Mouse (Mus musculus) telencephalon, adult 2 months (tissue): ENCODE measurements around the gene Notch1.
A peak's percentile ranks its signal among the peaks of the same experiment; 100 is the strongest.

Experiments used
- DNase-seq: peaks from one replicate; pipeline ENCODE4 v3.0.0-alpha.2; 2011; ENCODE audit warnings: low read depth, low spot score

The Notch1 gene

DNA sequence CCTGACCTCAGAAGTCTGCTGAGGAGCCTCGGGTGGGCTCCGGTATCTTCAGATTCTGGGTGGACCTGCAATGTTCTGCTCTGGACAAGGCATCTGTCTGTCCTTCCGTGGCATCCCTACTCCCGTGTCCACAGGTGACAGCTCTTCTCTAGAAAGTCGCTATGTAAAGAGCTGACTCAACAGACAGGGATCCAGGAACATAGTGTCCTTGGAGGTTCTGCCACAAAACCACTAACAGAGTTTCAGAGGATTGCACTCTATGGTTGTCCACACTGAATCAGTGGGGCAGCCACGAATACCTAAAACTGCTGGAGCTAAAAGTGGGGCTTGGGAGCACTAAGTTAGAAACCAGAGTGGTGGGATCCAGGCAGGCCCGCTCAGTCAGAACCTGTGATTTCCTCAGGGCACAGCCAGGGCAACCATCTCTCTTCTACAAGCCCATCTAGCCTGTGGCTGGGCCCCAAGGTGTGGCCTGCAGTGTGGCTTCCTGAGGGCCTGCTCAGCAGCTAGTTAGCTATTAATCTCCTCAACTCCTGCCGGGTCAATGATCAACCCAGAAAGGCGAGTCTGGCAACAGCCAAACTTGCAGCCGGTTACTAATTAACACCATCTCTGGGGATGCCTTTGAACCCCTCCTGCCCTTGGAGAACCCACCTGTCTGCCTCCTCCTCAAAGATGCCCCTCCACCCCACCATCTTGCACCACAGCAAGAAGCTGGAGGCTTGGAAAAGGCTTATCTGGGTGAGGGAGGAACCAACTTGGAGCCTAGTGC, 34.6 kb downstream of the Notch1 start:
- no peak for DNase-seq

DNA sequence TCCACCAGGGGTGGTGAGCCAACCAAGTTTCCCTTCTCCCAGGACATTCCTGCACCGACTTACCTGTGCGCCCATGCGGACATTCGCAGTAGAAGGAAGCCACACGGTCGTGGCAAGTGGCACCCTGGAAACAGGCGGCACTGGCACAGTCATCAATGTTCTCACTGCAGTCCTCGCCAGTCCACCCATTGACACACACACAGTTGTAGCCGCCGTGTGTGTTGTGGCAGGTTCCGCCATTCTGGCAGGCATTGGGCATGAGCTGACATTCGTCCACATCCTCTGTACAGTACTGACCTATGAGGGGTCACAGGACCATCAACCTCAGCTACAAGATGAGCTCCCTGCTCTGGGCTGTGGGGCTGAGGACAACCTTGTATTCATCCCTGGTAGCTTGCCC, 35.6 kb downstream of the Notch1 start:
- no peak for DNase-seq

DNA sequence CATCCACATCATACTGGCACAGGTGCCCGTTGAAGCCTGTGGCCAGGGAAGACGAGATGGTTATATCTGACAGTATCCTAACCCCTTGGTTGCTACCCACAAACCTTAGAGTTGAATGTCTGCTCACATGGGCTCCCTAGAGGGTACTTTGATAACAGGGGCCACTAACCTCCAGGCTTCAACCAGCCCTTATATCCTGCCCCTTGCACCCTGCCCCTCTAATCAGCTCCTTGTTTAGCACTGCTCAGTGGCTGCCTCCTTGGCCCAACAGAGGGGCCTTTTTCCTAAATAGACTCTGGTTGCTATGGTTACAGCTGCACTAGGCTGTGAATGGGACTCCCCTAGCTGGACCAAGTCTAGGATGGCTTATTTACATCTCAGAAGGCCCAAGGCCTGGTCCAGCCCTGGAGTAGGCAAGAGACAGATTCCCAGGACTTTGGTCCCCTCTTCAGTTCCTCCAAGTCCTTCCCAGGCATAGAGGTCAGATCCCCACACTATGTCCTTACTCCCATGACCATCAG, 37.7 kb downstream of the Notch1 start:
- no peak for DNase-seq

DNA sequence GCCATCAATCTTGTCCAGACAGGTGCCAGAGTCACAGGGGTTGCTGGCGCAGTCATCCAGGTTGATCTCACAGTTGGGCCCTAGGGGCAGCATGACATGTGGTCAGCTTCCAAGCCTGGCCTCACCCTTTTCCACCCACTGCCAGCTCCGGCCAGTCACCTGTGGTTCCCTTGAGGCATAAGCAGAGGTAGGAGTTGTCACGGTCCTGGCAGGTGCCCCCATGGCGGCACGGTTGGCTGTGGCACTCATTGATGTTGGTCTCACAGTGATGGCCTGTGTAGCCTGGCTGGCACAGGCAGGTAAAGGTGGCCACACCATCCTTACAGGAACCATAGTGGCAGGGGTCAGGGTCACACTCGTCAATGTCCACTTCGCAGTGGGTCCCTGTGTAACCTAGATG, 38.6 kb downstream of the Notch1 start:
- no peak for DNase-seq

DNA sequence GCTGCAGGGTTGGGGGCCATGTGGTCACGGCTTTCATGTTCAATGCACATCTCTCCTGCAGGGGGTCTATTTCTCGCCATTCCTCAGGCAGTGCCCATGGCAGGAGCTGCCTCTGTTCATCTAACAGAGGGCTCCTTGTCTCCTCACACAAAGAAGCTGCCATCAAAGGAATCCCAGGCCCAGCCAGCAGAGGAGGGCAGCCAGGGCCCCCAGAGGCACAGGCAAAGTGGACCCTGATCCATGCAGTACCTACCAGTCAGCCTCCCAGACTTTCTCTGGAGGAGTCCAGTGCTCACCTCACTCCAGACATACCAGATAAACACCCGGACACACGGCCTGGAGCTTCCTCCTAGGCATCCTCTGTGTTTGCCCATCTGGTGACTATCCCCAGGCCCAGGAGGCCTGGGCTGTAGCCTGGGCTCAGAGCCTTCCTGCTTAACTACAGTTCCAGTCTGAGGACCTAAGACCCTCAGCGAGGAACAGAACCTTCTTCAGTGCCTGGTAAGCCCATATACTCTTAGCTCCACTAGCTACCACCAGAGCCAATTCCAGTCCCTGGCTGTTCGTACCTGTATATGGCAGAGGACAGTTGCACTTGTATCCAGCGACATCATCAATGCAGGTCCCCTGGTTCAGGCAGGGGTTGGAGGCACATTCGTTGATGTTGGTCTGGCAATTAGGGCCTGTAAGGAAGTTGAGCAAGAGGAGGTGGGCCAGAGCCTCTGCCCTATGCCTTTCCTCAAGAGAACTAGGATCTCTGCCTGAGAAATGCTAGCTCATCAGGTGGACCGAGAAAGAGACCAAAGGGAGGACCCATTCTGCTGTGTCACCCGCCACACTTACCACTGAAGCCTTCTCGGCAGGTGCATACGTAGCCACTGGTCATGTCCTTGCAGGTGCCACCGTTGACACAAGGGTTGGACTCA, 40.7 kb downstream of the Notch1 start:
- no peak for DNase-seq

DNA sequence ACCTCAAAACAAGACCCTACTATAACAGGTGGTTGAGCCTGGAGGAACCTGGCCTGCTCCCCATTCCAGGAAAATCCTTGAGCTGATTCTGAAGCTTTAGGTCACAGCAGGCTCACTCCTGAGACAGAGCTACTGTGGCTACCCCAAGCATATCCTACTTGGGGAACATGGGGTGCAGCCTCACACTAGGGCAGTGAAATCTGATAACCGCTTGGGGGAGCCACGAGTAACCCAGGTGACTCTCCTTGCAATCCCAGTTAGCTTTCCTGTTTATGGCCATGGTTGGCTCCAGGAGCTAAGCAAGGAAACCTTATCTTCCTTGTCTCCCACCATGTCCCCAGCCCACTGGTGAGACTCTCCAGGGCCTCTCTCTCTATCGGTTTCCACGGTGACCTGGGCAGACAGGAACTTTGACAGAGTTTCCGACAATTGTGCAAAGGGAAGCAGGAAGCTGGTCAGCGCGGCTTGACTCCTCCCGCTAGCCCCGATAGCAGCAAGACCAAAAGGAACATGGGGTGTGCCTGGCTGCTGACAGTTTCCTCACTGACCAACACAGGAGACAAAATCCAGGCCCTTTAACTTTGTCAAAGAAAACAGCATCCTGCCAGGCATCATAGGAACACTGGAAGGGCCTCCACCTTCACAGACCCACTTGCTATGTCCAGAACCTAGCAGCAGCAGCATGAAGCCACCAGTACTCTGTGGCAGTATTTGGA, 41.5 kb downstream of the Notch1 start:
- DNase-seq = no peak

DNA sequence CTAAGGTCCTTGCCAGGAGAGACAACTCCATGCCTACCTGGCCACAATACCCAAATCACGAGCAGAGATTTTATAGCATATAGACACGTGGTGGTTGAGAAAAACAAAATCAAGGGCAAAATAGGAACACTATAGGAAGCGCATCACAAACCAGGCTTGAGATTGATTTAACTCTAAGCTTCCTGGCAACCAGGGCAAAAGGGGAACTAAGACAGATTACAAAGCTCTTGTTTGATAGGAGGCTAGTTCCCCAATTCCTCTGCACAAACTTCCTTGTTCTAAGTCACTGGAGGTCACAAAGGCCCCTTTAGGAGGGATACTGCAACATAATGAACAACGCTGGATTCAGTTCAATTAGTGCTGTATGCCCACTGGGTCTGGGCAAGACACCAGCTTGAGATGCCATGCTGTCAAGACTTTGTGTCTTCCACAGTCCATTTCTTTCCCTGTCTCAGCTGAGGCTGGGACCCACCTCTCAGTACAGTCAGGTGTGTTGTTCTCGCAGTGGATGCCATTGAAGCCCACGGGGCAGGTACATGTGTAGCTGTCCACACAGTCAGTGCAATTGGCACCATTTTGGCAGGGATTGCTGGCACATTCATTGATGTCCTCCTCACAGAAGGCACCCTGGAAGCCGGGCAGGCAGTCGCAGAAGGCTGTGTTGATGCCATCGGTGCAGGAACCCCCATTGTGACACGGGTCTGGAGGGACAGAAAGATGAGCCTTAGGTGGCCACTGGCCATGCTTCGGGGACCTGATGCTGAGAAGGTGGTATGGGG, 44.0 kb downstream of the Notch1 start:
- no peak for DNase-seq

DNA sequence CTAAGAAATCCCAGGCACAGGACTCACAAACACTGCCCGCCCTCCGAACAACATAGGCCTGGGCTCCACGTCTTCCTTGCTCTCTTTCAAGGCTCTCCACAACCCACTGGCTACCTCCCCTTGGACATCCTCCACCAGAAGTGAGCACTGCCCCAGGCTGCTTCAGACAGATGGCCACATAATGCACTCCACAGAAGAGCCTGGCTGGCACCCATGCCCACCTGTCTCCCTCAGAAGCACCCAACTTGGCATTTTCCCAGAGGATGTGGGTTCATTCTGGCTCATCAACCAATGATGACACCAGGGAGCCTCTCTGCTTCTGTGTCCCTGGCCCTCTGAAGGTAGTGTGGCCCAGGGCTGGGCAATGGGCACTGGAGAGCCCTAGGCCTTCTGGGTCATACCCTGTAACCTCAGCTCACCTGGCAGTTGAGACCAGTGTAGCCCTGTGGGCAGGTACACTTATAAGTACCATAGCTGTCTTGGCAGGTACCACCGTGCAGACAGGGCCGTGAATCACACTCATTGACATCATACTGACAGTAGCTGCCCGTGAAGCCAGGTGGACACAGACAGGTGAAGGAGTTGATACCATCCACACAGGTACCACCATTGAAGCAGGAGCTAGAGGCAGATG, 44.7 kb downstream of the Notch1 start:
- DNase-seq = no peak

DNA sequence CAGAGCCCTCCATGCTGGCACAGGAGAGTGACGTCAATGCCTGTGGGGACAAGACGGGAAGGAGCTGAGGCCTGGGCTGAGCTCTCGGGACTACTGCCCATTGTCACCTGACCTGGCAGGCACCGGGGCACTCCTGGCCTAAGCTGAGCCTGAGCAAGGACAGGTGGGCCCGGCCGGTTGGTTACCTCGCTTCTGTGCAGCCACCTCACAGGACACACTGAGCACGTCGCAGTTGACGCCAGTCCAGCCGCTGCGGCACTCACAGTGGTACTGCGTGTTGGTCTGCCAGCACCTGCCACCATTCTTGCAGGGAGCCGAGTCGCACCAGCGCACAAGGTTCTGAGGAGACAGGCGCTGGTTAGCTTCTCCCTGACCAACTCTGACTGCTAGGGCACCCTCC, 45.5 kb downstream of the Notch1 start:
- no peak for DNase-seq

DNA sequence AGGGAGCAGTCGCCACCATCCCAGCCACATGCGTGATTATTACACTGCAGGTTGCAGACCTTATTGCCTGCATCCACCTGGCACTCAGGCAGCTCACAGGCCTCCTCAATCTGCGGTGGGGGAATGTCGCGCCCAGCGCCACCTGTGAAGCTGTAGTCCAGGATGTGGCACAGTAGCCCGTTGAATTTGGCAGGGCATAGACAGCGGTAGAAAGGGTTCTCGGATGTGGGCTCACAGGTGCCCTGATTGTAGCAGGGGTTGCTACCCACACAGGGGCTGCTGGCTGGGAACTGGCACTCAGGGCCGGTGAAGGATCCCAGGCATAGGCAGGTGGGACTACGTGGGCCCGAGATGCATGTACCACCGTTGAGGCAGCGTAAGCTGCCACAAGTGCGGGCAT, 48.1 kb downstream of the Notch1 start:
- no peak for DNase-seq

DNA sequence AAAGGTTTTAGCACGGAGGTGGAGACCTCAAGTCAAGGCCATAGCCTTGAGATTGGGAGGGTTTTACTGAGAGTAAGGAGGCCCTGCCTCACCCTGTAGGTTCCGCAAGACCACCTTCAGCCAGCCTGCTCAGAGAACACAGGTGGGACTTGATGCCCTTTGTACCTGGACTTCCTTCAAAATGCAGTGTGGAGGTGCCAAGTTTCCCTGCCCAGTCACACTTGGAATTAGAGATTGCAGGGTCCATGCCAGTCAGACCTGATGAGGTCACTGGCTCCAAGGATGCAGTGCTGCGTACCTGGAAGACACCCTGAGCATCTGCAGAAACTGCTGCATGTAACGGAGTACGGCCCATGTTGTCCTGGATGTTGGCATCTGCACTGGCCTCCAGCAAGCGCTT, 53.1 kb downstream of the Notch1 start:
- DNase-seq = no peak

DNA sequence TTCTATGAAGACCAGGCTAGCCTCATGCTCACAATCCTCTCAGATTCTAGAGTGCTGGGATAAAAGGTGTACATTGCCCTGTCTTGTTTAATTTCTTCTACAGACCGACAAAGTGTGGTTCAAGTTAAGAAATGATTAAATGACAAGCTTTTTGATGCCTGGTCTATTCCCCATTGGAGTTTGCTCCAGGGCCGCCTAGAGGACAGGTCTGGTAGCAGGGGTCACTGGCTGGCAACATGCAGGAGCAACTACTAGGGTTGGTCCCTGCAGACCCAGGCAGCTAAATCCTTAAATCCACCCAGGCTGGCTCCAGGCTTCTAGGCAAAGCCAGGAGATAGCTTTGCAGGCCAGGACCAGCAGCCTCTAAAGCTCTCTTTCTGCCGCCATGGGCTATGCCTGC, 53.5 kb downstream of the Notch1 start:
- DNase-seq = no peak

DNA sequence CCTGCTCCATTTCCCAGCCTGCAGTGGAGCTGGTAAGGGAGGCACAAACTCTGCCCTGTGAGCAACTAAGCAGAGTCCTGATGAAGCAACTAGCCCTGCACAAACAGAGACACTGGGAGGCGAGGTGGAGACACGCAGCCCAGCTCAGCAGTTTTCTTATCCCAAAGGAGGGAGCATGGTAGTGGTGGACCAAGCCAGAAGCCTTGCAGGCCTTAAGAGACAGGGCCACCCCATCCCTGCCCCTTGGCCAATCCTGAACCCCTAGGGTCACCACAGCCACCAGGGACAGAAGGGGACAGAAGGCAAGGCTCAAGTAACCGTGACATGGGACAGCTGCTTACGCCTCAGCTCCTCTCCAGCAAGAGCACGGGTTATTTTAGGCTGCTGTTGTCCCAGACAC, 54.8 kb downstream of the Notch1 start:
- no peak for DNase-seq

DNA sequence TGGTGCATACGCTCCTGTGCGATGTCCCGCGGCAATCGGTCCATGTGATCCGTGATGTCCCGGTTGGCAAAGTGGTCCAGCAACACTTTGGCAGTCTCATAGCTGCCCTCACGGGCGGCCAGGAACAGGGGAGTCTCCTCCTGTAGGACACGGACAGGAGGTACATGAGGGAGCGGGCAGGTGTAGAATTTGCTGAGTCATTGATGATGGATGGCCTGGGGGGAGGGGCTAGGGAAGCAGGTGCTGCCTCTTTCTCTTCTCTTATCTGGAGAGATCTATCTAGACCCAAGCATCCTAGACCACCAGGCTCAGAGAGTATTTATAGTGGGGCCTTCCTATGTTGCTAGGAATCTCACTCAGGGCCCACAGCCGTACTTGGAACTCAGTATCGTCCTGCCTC, 55.6 kb downstream of the Notch1 start:
- DNase-seq = no peak

DNA sequence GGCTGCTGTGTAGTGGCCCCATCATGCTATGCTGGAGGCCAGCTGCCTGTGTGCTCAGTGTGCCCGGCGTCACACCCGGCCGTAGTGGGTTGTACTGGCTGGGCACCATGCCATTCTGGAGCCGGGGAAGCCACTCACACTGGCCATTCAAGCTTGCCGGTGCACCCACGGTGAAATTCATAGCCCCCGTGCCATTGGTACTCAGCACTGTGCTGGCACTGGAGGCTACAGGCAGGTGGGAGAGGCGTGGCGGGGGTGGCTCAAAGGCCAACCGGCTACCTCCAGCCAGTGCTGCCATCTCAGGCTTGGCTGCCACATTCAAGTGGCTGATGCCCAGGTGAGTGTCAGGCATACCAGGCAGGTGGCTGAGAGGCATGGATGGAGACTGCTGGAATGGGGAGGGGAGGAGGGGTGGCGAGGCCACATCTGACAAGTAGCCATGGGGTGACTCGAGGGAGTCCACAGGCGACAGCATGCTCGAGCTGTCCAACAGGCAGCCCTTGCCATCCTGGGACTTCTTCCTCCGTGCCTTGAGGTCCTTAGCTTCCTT, 56.3 kb downstream of the Notch1 start:
- no peak for DNase-seq

DNA sequence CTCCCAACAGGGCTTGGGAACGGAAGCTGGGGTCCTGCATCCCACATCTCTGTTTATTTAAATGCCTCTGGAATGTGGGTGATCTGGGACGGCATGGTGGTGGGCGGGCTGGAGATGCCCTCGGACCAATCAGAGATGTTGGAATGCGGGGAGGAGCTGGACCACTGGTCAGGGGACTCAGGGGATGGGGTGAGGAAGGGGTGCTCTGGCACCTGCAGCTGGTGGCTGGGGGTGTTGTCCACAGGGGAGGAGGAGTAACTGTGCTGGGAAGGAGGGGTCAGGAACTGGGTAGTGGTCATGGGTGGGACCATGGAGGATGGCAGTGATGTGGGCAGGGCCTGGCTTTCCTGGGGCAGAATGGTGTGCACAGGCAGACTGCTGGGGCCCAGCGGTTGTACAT, 57.0 kb downstream of the Notch1 start:
- DNase-seq = no peak

DNA sequence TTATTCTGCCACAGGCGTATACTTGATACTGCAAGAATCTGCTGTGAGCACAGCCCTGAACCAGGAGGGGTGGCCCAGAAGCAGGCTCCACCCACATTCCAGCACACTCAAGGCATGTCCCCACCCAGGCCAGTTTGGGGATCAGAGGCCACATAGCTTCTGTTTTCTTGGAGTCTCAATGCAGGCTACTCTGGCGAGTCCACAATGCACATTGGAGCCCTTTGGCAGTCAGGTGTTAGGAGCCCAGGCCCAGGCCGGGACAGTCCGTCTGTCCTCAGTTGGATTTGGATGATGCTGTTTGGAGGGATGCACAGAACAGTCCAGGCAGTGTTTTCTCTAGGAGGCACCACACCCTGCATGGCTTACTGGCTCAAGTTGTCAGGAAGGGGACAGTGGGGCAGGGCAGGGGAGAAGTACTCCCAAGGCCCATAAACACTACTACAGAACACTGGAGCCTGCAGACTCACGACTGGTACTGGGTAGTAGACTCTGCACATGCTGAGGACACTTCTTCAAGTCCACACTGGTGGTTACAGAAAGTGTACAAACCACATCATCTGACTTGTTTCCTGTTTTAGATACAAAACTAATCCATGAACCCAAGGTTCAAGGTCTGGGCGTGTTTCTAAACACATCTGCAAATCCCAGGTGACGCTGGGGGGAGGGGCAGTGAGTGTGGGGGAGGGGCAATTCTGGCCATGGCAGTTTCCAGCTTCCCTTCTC, 57.9 kb downstream of the Notch1 start:
- no peak for DNase-seq

DNA sequence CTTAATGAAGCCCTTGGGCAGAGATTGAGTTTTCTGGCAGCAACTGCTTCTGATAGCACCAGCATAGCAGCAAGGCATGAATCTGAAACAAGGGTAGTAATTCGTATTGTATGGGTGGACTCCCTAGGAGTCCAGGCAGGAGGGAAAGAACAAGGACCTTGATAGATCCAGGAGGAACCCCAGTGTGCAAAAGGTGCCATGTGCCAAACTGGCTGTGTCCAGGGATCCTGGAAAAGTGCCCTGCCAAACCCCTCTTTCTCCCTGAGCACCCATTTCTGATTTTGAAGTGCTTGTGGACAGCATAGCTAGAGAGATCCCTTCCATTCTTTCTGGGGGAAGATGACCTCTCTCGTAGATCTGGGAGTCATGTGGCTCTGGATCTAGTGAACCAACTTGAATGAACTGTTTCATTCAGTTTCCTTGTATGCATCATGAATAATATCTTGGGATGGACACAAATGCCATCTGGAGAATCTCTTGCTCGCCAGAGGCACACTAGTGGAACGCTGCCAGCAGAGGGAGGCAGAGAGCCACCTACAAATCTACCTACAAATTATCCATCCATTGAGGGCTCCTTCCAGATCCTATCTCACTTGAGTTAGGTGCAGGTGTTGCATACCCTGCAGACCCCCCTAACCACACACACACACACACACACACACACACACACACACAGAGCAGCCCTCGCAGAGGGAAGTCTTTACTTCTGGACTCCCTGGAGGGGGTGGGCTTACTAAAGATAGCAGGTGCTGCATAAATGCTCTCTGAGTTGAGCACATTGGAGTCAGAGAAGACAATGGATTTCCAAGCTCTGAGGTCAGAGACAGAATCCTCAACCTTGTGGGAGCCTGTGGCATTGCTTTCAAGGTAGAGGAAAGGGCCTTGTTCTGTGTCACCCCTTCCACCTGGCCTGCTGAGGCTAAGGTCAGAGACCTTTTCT, 67.1 kb downstream of the Notch1 start:
- peak; percentile 55 for DNase-seq

DNA sequence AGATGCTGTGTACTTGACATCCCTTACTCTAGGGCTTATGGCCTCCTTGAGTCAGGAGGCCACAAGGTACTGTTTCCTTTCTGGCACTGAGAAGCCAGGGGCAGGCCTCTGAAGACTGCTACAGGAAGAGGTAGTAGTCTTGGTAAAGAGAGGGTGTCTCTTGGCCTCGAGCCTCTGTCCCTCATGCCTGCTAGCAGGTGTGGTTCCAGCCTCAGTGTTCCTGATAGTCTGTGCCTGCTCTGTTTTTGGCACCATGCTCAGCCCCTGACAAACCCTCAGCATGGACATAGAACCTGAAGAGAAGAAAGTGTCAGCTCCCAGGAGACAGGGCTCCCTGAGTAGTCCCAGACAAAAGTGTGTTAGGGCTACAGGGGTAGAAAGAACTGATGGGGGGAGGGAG, 69.0 kb downstream of the Notch1 start:
- DNase-seq = no peak
